Mouse (Mus musculus): ENCODE measurements around the gene Rara.

The Rara gene

GRCm38 (mm10) chr11:98995987-98996386 lies 68.4 kb downstream of the Rara start:
- WGBS = 86% methylated on average over 7 of the region's 7 CpGs

GRCm38 (mm10) chr11:98997659-98998058 lies 70.0 kb downstream of the Rara start:
- 93% methylated on average over 4 of the region's 4 CpGs for WGBS

- WGBS = 95% methylated on average over 11 of the region's 11 CpGs
These were observed 71.6 kb downstream of the Rara start for GRCm38 (mm10) chr11:98999243-98999642.

- 89% methylated on average over 9 of the region's 9 CpGs for WGBS
These were observed 79.2 kb downstream of the Rara start for GRCm38 (mm10) chr11:99006788-99007187.

GRCm38 (mm10) chr11:99010124-99010523 lies 82.5 kb downstream of the Rara start:
- WGBS = 82% methylated on average over 4 of the region's 4 CpGs

GRCm38 (mm10) chr11:99010706-99011105 lies 83.1 kb downstream of the Rara start:
- 94% methylated on average over 5 of the region's 5 CpGs for WGBS

- WGBS = 94% methylated on average over 1 of the region's 1 CpGs
These were observed 86.2 kb downstream of the Rara start for GRCm38 (mm10) chr11:99013856-99014255.

- WGBS = 97% methylated on average over 6 of the region's 6 CpGs
These were observed 92.2 kb downstream of the Rara start for GRCm38 (mm10) chr11:99019844-99020243.

- 78% methylated on average over 5 of the region's 5 CpGs for WGBS
These were observed 94.8 kb downstream of the Rara start for GRCm38 (mm10) chr11:99022384-99022933.

- 19% methylated on average over 4 of the region's 4 CpGs for WGBS
These were observed 95.5 kb downstream of the Rara start for GRCm38 (mm10) chr11:99023094-99023493.

- under 1% methylated on average over 54 of the region's 54 CpGs for WGBS
These were observed 96.2 kb downstream of the Rara start, which contains the start of gene Top2a for GRCm38 (mm10) chr11:99023500-99024467. TSS of gene Top2a (minus strand) at chr11:99024189.
